Mouse (Mus musculus) T-helper 17 cell (primary cell): ENCODE measurements around the gene Pkdrej.

Source experiments
- in situ Hi-C, 2 experiments: fragments of 300-600 bp; cut with MboI, MseI; formaldehyde crosslinking; loops; 1 replicate in 1 of 2; 2 replicates in 1 of 2; pipeline ENCODE4 v1.15.1; 2025; ENCODE audit warnings: high pct_unique_total_duplicates in 2 of 2

Gene Pkdrej

GRCm38 (mm10) chr15:85772146-85772740 is 49.3 kb downstream of the Pkdrej start:
- in situ Hi-C loops = no loop called here

- in situ Hi-C loops = no loop called here
These were observed 50.0 kb downstream of the Pkdrej start for GRCm38 (mm10) chr15:85771306-85772121.

- in situ Hi-C loops = no loop called here
These were observed 52.5 kb downstream of the Pkdrej start for GRCm38 (mm10) chr15:85768991-85769390.

GRCm38 (mm10) chr15:85766677-85767076 is 54.9 kb downstream of the Pkdrej start:
- in situ Hi-C loops = no loop called here

GRCm38 (mm10) chr15:85765022-85765421 is 56.5 kb downstream of the Pkdrej start:
- in situ Hi-C loops = no loop called here
